1 mouse cellular context compared by ENCODE assay signal in genomic region chr1:175725771-175726170, GRCm38 (mm10).
TF ChIP-seq lines count a peak whose summit lies in the region.

No protein-coding gene starts in this region.

TF ChIP-seq in CH12.LX, 34 proteins besides CTCF, POLR2A, EP300 and RAD21:
- TF ChIP-seq ZC3H11A (IDR thresholded peaks at IDR 0.05; ENCODE audit: low read depth, low read length) (no peak), JUND (conservative IDR thresholded peaks at IDR 0.05; ENCODE audit: low read depth, low read length) (no peak), MAX (IDR thresholded peaks at IDR 0.05; ENCODE audit: low read length) (no peak), TCF12 (IDR thresholded peaks at IDR 0.05; ENCODE audit: low read depth, low read length) (no peak), CHD2 (IDR thresholded peaks at IDR 0.05; ENCODE audit: low read length) (no peak), RCOR1 (conservative IDR thresholded peaks at IDR 0.05; ENCODE audit: low read depth, low read length) (no peak), USF1 (IDR thresholded peaks at IDR 0.05; ENCODE audit: low read depth, low read length) (no peak), CHD1 (IDR thresholded peaks at IDR 0.05; ENCODE audit: low read depth, low read length) (no peak), E2F4 (IDR thresholded peaks at IDR 0.05; ENCODE audit: insufficient replicate concordance, low read depth, low read length) (no peak), HCFC1 (IDR thresholded peaks at IDR 0.05; ENCODE audit: low read depth, low read length) (no peak), SIN3A (IDR thresholded peaks at IDR 0.05; ENCODE audit: low read length) (no peak), NELFE (IDR thresholded peaks at IDR 0.05; ENCODE audit: low read depth, low read length) (no peak), KAT2A (IDR thresholded peaks at IDR 0.05; ENCODE audit: insufficient replicate concordance, low read length) (no peak), POLR2AphosphoS2 (IDR thresholded peaks at IDR 0.05; ENCODE audit: low read depth, low read length) (no peak), PAX5 (IDR thresholded peaks at IDR 0.05; ENCODE audit: low read length) (no peak), ELF1 (IDR thresholded peaks at IDR 0.05; ENCODE audit: low read depth, low read length) (no peak), MAZ (IDR thresholded peaks at IDR 0.05; ENCODE audit: low read depth, low read length) (no peak), BHLHE40 (IDR thresholded peaks at IDR 0.05; ENCODE audit: low read depth, low read length) (no peak), ETS1 (conservative IDR thresholded peaks at IDR 0.05; ENCODE audit: low read depth, low read length) (no peak)
